28 mouse cellular contexts compared by ENCODE assay signal in genomic region chr13:94464221-94464620, GRCm38 (mm10).
DNase-seq lines count a peak whose midpoint lies in the region; ATAC-seq and TF ChIP-seq lines count a peak whose summit lies in the region.
"Had no signal": no experiment of that assay in that cellular context is flagged by ENCODE, and none has a peak within 500 bp of the region (broad histone marks: within the 10 kb centered on the region; RNA-seq: fewer than 3 reads in every experiment).

No protein-coding gene starts in this region.

- H3K4me1 ChIP-seq in midbrain, embryonic 11.5 days (ENCODE audit: control insufficient read depth, insufficient read depth, low read length), result no peaks in the 10 kb centered on the region
- H3K4me1 ChIP-seq in midbrain, embryonic 16.5 days (ENCODE audit: control insufficient read depth, insufficient read depth, low read length), result no peaks in the 10 kb centered on the region; the same call in 1 of the 2 replicates
- peaks cover 28% of the 10 kb centered on the region for H3K4me1 ChIP-seq in G1E (ENCODE audit: insufficient read depth, low read depth, low read length)
- no peaks in the 10 kb centered on the region for H3K4me1 ChIP-seq in hindbrain, embryonic 14.5 days (replicated peaks; ENCODE audit: control insufficient read depth, insufficient read depth, low read length)
- H3K4me1 ChIP-seq in kidney, embryonic 15.5 days, result no peaks in the 10 kb centered on the region
- H3K4me1 ChIP-seq: embryonic facial prominence, embryonic 12.5 days; embryonic facial prominence, embryonic 15.5 days; heart, embryonic 10.5 days; hindbrain, embryonic 12.5 days had no signal

- DNase-seq in midbrain, embryonic 11.5 days (ENCODE audit: low spot score, missing footprints), result peak; percentile 12
- peak; percentile 36 for DNase-seq in G1E (ENCODE audit: low spot score)
- DNase-seq in hindbrain, embryonic 14.5 days (ENCODE audit: low spot score), result no peak
- no peak for DNase-seq in left cerebral cortex, postnatal 10 days (ENCODE audit: extremely low spot score in 1 of 2, low spot score in 2 of 2)
- DNase-seq: adrenal gland, postnatal 10 days; adrenal gland, postnatal 36 days; B cell, adult 2 months; cerebellum, adult 11 months; cerebellum, adult 2 months; cerebellum, adult 9-11 months; cerebellum, postnatal 25 days; forebrain, postnatal 0 days; gastrocnemius, adult 2 months; gastrocnemius, postnatal 25 days; heart, adult 2 months; heart, postnatal 14 days; heart, postnatal 4 days had no signal

- no peak for ATAC-seq in midbrain, embryonic 11.5 days (ENCODE audit: low FRiP score)
- ATAC-seq in midbrain, embryonic 16.5 days, result no peak
- ATAC-seq in G1E (ENCODE audit: extremely low read depth, insufficient number of reproducible peaks, low FRiP score, poor library complexity, severe bottlenecking), result peak; percentile 22; the same call in 1 of the 2 replicates
- ATAC-seq in granulocyte monocyte progenitor cell, adult 5-6 weeks (replicated peaks; ENCODE audit: poor library complexity, severe bottlenecking), result peak; percentile 50; the same call in 1 of the 2 replicates
- no peak for ATAC-seq in hindbrain, embryonic 14.5 days (ENCODE audit: low FRiP score)
- no peak for ATAC-seq in kidney, embryonic 15.5 days (replicated peaks; ENCODE audit: low FRiP score)
- ATAC-seq: forebrain, embryonic 14.5 days; forebrain, postnatal 0 days; hindbrain, embryonic 16.5 days; Patski had no signal

- H3K9ac ChIP-seq in midbrain, embryonic 11.5 days (ENCODE audit: low read length), result no peak overlapping the region
- H3K9ac ChIP-seq in midbrain, embryonic 16.5 days (ENCODE audit: low read depth, low read length), result no peak overlapping the region
- H3K9ac ChIP-seq in hindbrain, embryonic 14.5 days, result no peak overlapping the region
- no peak overlapping the region for H3K9ac ChIP-seq in kidney, embryonic 15.5 days
- H3K9ac ChIP-seq: embryonic facial prominence, embryonic 12.5 days; embryonic facial prominence, embryonic 15.5 days; forebrain, postnatal 0 days; heart, embryonic 13.5 days; hindbrain, embryonic 12.5 days had no signal

- H3K9me3 ChIP-seq in midbrain, embryonic 11.5 days (ENCODE audit: control insufficient read depth, low read length), result no peaks in the 10 kb centered on the region
- no peaks in the 10 kb centered on the region for H3K9me3 ChIP-seq in midbrain, embryonic 16.5 days (replicated peaks; ENCODE audit: control insufficient read depth, low read length, poor library complexity, severe bottlenecking)
- H3K9me3 ChIP-seq in G1E (replicated peaks), result no peaks in the 10 kb centered on the region
- H3K9me3 ChIP-seq in hindbrain, embryonic 14.5 days (ENCODE audit: control insufficient read depth, low read length), result no peaks in the 10 kb centered on the region
- no peaks in the 10 kb centered on the region for H3K9me3 ChIP-seq in kidney, embryonic 15.5 days (replicated peaks)
- H3K9me3 ChIP-seq: embryonic facial prominence, embryonic 12.5 days; embryonic facial prominence, embryonic 15.5 days; heart, embryonic 10.5 days; heart, embryonic 13.5 days; hindbrain, embryonic 12.5 days had no signal

- intact Hi-C loops in left cerebral cortex, postnatal 10 days (cut with DNase I), result no loop called here

- no peak overlapping the region for H3K4me2 ChIP-seq in midbrain, embryonic 11.5 days
- H3K4me2 ChIP-seq in midbrain, embryonic 16.5 days (ENCODE audit: low read length), result no peak overlapping the region
- H3K4me2 ChIP-seq in hindbrain, embryonic 14.5 days (replicated peaks), result no peak overlapping the region
- H3K4me2 ChIP-seq in kidney, embryonic 15.5 days, result no peak overlapping the region
- H3K4me2 ChIP-seq: embryonic facial prominence, embryonic 12.5 days; embryonic facial prominence, embryonic 15.5 days; heart, embryonic 13.5 days; hindbrain, embryonic 12.5 days had no signal

- 33% methylated on average over 2 of the region's 2 CpGs for WGBS in midbrain, embryonic 11.5 days
- 30% methylated on average over 2 of the region's 2 CpGs for WGBS in midbrain, embryonic 16.5 days
- WGBS in hindbrain, embryonic 14.5 days, result 67% methylated on average over 2 of the region's 2 CpGs
- 72% methylated on average over 2 of the region's 2 CpGs for WGBS in kidney, embryonic 15.5 days

- no peaks in the 10 kb centered on the region for H3K36me3 ChIP-seq in midbrain, embryonic 11.5 days (ENCODE audit: control insufficient read depth, insufficient read depth, low read length)
- no peaks in the 10 kb centered on the region for H3K36me3 ChIP-seq in midbrain, embryonic 16.5 days (ENCODE audit: control insufficient read depth, insufficient read depth, low read length)
- peaks cover 75% of the 10 kb centered on the region for H3K36me3 ChIP-seq in G1E (replicated peaks)
- peaks cover 6% of the 10 kb centered on the region; the same call in 1 of the 2 replicates for H3K36me3 ChIP-seq in hindbrain, embryonic 14.5 days (replicated peaks; ENCODE audit: control insufficient read depth, insufficient read depth)
- peaks cover 34% of the 10 kb centered on the region for H3K36me3 ChIP-seq in kidney, embryonic 15.5 days

- H3K4me3 ChIP-seq in midbrain, embryonic 11.5 days (ENCODE audit: low read depth, low read length), result no peak overlapping the region
- H3K4me3 ChIP-seq in midbrain, embryonic 16.5 days (ENCODE audit: low read depth, low read length), result no peak overlapping the region
- H3K4me3 ChIP-seq in G1E (ENCODE audit: low read depth, low read length), result no peak overlapping the region
- no peak overlapping the region for H3K4me3 ChIP-seq in hindbrain, embryonic 14.5 days (replicated peaks; ENCODE audit: low read length)
- no peak overlapping the region for H3K4me3 ChIP-seq in kidney, embryonic 15.5 days (replicated peaks)
- H3K4me3 ChIP-seq: embryonic facial prominence, embryonic 12.5 days; embryonic facial prominence, embryonic 15.5 days; gastrocnemius, adult 2 months; heart, adult 2 months; heart, embryonic 10.5 days; heart, embryonic 13.5 days; hindbrain, embryonic 12.5 days had no signal

- TF ChIP-seq CTCF in G1E (IDR thresholded peaks at IDR 0.05; ENCODE audit: low read depth, low read length), result no peak

- no peak overlapping the region for H3K27ac ChIP-seq in midbrain, embryonic 11.5 days (ENCODE audit: low read depth, low read length)
- no peak overlapping the region for H3K27ac ChIP-seq in midbrain, embryonic 16.5 days (ENCODE audit: low read length)
- no peak overlapping the region for H3K27ac ChIP-seq in hindbrain, embryonic 14.5 days
- no peak overlapping the region for H3K27ac ChIP-seq in kidney, embryonic 15.5 days
- H3K27ac ChIP-seq: embryonic facial prominence, embryonic 12.5 days; embryonic facial prominence, embryonic 15.5 days; gastrocnemius, adult 2 months; heart, adult 2 months; heart, embryonic 10.5 days; heart, embryonic 13.5 days; hindbrain, embryonic 12.5 days had no signal

- H3K27me3 ChIP-seq in midbrain, embryonic 11.5 days (ENCODE audit: control insufficient read depth, insufficient read depth, low read length), result no peaks in the 10 kb centered on the region
- H3K27me3 ChIP-seq in midbrain, embryonic 16.5 days (ENCODE audit: control insufficient read depth, insufficient read depth, low read depth, low read length), result no peaks in the 10 kb centered on the region
- H3K27me3 ChIP-seq in G1E (ENCODE audit: insufficient read depth, low read length), result no peaks in the 10 kb centered on the region
- no peaks in the 10 kb centered on the region for H3K27me3 ChIP-seq in hindbrain, embryonic 14.5 days (ENCODE audit: control insufficient read depth, insufficient read depth, low read length)
- H3K27me3 ChIP-seq in kidney, embryonic 15.5 days, result no peaks in the 10 kb centered on the region
- H3K27me3 ChIP-seq: embryonic facial prominence, embryonic 12.5 days; embryonic facial prominence, embryonic 15.5 days; heart, embryonic 13.5 days; hindbrain, embryonic 12.5 days; Patski had no signal

Comparison
In these comparisons a context has a peak if more than half of its experiments do, and no peak if none do; other contexts are left out.
1. ATAC-seq: peak in G1E (single experiment) and granulocyte monocyte progenitor cell, adult 5-6 weeks (single experiment); none in midbrain, embryonic 11.5 days (single experiment), midbrain, embryonic 16.5 days (single experiment), hindbrain, embryonic 14.5 days (single experiment) and kidney, embryonic 15.5 days (single experiment).
2. DNase-seq: peak in midbrain, embryonic 11.5 days (single experiment) and G1E (single experiment); none in hindbrain, embryonic 14.5 days (single experiment) and left cerebral cortex, postnatal 10 days (0 of 2).